Mouse (Mus musculus): ENCODE results near the gene Gm49405.
A peak's percentile ranks its signal among the peaks of the same experiment; 100 is the strongest.

Gene Gm49405

DNA sequence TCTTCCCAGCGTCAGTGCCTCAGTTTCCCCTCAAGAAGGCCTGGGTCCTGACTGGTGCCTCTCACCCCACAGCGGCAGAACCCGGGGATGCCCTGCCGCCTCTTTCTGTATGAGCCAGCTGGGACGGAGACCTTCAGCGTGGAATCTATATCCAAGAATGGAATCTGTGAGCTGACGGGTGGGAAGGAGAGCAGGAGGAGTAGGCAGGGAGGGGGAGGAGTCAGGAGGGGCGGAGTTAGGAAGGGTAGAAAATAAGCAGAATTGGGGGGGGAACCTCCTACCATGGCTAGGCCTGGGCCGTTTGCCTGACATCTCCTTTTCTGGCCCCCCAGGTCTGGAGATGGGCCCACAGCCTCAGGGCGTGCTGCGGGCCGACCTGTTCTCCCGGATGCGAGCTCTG is 12.4 kb upstream of the Gm49405 start:
- no peak for DNase-seq (ENCODE audit: low spot score)

DNA sequence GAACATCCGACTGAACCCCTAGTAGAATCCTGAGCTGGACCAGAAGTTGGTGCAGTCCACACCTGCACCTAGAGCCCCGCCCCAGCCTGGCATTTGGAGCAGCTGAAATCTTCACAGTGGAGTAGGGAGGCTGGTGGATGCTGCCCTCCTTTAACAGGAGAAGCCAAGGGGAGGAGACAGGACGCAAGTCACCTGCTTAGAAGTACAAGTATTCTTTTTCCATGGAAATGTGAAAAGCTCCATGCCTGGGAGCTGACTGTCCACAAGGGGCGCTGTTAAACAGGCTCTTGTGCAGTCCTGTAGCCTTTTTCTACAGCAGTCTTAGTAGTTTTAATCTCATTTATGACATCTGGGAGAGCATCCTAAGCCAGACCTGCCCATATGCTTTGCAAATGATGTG is 11.7 kb upstream of the Gm49405 start:
- DNase-seq (ENCODE audit: low spot score), result no peak

DNA sequence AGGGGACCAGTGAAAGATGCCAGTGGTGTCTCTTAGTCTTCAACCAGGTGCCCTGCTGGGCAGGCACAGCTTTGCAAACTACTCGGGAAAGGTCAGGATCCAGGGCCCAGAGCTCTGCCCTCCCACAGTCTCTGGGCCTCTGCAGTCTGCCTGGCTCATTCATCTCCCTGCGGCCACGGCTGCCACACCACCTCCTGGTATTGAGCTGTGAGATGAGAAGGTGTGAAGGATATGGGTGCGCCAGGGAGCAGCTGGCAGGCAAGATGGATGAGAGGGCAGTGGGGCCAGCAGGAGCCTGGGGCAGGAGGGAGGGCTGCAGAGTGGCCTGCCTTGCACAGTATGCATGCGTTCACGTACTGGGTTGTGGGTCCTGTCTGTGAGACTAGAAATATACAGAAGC is 9.6 kb upstream of the Gm49405 start:
- DNase-seq (ENCODE audit: low spot score), result no peak

DNA sequence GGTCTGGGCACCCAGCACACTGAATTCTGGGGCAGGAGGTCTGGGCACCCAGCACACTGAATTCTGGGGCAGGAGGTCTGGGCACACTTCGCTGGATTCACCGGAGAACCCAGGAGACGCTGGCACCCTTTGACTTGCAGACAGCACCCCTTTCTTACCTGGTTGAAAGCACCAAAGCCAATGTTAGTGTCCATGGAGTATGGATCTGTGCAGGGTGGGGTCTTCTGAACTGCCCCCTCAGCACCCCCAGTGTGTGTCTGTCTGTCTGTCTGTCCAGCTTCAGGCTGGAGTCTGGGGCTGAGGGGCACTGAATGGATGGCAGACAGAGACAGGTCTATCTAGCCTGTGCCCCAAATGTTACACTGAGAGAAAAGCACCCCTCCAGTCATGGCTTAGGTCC is 8.9 kb upstream of the Gm49405 start:
- no peak for DNase-seq (ENCODE audit: low spot score)

DNA sequence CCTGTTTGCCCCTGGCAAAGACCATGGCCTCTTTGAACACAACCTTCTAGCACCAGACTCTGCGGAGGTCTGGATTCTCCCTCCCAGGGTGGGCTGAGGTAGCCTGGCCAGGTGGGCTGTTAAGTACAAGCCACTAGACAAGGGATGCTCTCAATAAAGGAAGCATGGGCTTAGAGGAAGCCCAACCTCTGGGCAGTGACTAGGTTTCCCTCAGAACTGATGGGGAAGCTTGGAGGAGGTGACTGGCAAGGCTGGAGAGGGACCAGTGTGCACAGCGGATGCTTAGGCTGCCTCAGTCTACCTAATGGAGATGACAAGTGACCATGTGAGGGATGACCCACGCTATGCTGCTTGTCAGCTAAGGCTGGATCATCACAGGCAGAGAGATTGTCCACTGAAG is 8.5 kb upstream of the Gm49405 start:
- DNase-seq (ENCODE audit: low spot score), result no peak

DNA sequence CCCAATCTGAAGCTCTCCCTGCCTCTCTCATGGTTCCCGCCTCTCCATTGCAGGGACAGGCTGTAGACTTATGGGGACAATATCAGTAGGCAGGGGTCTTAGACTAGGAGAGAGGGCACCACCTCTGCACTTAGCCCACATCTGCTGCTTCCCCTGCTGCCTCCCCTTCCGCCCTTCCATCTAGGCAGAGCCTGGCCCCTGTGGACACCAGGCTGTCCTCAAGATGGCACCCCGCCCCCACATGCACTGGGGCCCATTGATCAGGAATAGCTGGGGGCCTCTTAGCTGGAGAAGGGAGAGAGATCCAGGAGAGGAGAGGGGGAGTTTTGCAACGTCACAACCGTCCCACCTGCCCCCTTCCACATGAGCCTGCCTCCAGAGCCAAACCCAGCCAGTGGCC is 8.0 kb upstream of the Gm49405 start, which contains the start of gene Tbx10:
TSS of gene Tbx10 (plus strand) at position 337 of the 400 bp plus-strand sequence.
- DNase-seq (ENCODE audit: low spot score), result no peak

DNA sequence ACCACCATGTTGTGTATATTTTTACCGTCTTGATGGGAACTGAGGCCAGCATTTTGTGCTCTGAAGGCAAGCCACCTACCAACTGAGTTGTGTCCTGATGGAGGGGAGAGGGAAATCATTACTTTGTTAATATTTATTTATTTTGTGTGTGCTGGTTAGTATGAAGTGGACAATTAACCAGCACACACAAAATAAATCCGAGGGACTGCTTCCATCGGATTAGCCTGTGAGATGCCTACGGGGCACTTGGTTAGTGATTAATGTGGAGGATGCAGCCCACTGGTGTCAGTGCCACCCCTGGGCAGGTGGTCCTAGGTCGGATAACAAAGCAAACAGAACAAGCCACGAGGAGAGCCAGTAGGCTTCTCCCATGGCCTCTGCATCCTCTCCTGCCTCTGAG is 5.5 kb upstream of the Gm49405 start:
- no peak for DNase-seq (ENCODE audit: low spot score)

DNA sequence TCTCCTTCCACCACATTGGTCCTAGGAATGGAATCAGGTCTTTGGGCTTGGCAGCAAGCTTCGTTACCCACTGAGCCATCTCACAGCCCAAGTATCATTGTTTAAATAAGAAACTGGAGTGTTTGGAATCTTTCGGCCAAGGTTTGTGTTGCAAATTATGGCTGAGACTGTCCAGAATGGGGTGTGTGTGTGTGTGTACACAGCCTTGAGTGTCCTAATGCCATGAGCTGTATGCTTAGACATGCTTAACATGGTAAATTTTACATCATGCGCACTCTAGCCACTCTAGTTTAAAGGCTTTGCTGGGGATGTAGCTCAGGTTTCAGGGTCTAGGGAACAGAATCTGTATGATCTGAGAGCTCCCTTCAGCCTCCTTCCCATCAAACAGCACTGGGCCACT is 4.9 kb upstream of the Gm49405 start:
- no peak for DNase-seq (ENCODE audit: low spot score)

DNA sequence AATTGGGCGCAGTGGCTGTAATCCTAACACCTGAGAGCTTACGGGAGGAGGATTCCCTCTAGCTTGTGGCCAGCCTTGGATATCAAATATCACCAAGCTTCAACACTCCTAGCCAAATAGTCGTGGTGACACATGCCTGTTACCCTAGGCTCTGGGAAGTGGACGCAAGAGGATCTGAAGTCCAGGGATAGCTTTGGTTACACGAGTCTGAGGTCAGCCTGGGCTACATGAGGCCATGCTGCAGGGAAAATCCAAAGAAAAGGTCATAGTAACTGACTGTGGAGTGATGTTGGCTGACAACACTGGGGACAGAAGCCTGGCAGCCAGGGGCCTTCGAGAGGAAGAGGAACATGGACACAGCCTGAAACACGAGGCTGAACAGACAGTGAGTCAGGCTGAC is 4.3 kb upstream of the Gm49405 start:
- DNase-seq (ENCODE audit: low spot score), result no peak

DNA sequence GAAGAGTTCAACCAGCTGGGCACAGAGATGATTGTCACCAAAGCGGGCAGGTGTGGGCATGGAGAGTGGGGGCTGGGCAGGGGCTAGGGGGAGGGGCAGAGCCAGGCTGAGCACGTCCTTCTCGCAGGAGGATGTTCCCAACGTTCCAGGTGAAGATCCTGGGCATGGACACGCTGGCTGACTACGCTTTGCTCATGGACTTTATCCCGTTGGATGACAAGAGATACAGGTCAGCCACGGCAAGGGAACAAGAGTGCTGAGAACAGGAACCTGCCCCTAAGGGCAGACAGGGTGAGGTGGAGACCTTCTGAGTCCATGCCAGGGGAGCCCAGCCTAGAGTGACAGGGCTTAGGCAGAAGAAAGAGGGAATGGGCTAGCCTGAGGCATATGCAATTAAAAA is 3.7 kb upstream of the Gm49405 start:
- no peak for DNase-seq (ENCODE audit: low spot score)

DNA sequence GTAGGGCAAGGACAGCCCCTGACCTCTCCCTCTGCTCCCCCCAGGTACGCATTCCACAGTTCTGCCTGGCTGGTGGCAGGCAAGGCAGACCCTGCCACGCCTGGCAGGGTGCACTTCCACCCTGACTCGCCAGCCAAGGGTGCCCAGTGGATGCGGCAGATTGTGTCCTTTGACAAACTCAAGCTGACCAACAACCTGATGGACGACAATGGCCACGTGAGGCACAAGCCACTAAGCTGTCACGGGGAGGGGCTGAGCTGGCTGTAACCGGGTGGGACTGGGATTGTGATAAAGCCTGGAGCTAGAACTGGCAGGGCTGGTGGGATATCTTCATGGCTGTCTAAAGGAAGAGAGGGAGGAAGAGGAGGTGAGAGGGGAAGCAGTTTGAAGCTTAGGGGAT is 3.2 kb upstream of the Gm49405 start:
- no peak for DNase-seq (ENCODE audit: low spot score)

DNA sequence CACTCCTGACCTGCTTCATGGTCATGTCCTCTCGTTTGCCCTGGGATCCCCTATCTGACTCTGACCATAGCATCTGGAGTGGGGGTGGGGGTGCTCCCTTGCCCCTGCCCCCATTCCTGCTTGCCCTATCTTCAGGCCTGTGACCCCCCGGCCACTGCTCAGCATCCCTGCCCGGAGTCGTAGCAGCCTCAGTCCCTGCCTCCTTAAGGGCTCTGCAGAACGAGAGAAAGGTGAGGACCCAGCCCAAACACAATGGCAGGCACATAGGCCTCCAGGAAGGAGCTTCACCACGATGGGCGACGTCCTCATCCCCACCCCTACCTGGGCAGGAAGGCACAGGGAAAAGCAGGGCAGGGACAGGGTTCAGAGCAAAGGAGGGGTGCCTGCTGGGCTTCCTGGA is 2.1 kb upstream of the Gm49405 start:
- no peak for DNase-seq (ENCODE audit: low spot score)

DNA sequence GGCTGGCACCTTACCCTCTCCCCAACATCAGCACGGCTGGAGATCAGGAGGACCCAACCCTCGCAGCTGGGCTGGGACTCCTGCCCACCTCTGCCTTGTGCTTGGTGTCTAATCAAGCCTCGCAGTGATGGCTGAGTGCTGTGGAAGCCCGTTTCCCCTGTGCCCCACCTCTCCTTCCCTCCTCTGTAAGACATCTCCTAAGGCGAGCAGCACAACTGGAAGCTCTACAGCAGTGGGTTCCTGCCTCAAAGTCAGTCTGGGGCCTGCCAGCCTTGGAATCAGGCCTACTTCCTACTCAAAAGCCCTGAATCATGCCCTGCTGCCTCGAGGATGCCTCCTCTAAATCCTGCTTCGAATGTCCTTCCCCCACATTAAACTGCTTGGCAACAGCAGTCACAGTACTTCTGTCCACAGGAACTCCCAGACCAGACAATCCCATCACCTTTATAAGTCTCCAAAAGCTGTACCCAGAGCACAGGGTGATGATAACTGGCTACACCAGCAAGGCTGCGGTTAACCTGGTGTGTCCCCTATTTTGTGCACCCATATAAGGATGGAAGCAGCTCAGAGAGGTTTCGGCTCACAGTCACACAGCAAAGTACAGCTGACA is 1.2 kb upstream of the Gm49405 start:
- no peak for DNase-seq (ENCODE audit: low spot score)

DNA sequence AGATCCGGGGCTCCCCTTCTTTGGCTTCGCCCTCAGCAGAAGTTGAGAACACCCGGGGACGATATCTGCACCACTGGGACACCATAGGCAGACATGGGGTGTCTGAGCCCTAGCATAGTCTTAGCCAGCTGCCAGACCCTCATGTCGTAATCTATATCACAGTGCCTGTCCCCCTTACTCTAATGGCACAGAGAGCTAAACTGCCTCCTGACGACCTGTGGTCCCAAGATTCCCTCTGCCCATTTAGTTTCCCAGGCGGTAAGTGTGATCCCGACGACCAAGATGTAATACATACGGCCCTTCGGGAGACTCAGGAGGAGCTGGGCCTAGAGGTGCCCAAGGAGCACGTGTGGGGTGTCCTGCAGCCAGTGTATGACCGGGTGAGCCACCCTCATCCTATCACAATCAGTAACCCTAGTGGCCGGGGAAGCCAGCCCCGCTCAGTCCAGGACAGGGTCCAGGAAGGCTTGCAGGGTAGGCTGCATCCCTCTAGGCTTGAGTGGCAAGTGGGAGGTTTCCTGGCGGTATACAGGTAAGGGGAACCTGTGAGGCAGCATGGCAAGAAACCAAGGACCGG is 611 bp downstream of the Gm49405 start:
- no peak for DNase-seq (ENCODE audit: low spot score)

DNA sequence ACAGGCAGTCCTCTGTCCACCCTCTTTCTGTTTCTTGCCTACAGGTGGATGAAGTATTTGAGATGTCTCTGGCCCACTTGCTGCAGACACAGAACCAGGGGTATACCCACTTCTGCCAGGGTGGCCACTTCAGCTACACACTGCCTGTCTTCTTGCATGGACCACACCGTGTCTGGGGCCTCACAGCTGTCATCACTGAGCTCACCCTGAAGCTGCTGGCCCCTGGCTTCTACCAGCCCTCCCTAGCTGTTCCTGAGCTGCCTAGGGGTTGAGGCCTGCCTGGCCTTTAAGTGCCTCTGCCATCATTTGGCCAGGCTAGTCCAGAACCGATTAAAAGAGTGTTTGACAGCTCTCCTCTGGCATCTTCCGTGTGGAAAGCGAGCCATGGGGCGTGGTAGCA is 1.3 kb downstream of the Gm49405 start:
- no peak for DNase-seq (ENCODE audit: low spot score)

DNA sequence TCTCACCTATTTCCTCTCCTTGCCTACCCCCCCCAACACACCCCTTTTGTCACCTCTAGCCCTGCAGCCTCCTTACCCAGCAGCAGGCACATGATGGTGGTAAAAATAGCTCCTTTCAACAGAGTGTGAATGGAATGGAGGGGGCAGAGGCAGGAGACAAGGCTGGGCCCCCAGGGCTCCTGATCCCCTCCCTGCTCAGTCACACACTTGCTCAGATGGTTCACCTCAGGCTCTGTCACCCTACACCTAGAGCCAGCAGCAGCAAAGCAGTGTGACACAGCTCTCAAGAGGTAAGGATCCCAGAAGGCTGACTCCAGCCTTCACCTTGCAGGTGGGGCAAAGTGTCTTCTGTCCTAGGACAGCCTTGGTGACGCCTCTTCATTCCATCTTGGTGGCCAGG is 2.7 kb downstream of the Gm49405 start, which contains the start of gene Doc2g:
TSS of gene Doc2g (plus strand) at position 202 of the 400 bp plus-strand sequence.
- no peak for DNase-seq (ENCODE audit: low spot score)

DNA sequence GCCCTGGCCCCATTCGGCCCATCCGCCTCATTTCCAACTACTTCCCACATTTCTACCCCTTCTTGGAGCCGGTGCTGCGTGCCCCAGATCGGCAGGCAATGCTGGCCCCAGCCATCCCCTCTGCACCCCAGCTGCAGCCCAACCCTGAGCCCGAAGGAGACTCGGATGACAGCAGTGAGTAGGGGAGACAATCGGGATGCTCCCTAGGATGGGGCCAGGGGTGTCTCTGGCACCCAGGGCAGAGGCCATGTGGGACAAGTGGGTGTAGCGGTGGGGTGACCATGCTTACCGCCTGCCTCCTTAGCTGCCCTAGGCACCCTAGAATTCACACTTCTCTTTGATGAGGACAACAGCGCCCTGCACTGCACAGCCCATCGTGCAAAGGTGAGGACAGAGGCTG is 3.2 kb downstream of the Gm49405 start:
- no peak for DNase-seq (ENCODE audit: low spot score)

DNA sequence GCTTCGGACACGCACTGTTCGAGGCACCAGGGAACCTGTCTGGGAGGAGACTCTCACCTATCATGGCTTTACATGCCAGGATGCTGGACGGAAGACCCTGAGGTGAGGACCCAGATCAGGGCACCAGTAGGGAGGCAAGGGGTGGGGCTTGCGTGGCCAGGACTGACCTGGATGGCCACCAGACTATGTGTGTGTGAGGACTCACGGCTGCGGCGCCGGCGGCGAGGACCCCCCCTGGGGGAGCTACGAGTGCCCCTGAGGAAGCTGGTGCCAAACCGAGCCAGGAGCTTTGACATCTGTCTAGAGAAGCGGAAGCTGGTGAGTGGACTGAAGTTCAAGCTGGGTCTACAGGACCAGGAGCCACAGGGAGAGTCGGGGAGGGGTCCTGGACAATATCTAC is 3.9 kb downstream of the Gm49405 start:
- DNase-seq (ENCODE audit: low spot score), result no peak

DNA sequence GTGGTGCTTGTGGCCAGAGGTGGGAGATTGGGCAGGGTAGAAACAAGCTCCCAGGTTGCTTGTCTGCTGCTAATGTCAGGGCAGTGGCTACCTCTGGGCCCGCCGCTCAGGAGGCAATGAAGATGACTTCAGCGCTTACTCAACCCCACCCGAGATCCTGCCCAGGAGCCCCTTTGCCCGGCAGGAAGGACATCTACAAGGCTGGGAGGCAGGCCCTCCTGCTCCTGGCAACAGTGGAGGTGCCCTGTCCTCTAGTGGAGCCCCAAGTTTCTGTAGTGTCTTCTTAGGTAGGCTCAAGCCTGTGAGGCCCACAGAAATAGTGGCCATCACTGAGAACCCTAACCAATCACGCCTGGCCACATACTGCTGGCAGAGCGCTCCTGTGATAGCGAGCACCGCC is 4.7 kb downstream of the Gm49405 start:
- DNase-seq (ENCODE audit: low spot score), result no peak

DNA sequence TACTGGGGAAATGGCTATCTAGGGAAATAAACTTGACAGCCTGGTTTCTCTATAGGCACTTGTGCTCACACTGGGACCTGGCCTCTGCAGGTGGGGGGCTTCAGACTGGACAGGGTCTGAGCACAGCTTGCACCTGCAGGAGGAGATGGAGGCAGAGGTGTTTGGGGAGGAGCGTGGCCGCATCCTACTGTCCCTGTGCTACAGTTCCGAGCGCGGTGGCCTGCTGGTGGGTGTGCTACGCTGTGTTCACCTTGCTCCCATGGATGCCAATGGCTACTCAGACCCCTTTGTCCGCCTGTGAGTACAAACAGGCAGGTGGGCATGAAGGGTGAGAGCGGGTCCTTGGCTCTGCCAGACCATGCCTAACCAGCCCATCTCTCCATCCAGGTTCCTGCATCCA is 5.5 kb downstream of the Gm49405 start:
- DNase-seq (ENCODE audit: low spot score), result no peak

DNA sequence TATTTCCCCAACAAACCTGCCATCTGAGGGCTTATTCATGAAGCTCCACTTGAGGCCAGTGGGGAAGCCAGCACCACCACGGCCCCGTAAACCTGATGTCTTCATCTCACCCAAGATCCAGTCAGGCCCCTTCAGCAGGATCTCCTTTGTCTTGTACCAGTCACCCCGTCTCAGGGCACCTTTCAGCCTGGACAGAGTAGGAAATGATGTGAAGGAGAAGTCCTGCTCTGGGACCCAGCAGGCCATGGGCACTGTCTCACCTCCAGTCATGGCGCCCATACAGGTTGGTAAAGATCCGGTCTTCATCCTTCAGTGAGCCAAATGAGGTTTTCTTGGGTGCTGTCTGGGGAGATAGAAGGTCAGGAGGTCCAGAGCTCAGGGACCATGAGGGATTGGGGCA is 10.7 kb downstream of the Gm49405 start:
- DNase-seq (ENCODE audit: low spot score), result no peak

DNA sequence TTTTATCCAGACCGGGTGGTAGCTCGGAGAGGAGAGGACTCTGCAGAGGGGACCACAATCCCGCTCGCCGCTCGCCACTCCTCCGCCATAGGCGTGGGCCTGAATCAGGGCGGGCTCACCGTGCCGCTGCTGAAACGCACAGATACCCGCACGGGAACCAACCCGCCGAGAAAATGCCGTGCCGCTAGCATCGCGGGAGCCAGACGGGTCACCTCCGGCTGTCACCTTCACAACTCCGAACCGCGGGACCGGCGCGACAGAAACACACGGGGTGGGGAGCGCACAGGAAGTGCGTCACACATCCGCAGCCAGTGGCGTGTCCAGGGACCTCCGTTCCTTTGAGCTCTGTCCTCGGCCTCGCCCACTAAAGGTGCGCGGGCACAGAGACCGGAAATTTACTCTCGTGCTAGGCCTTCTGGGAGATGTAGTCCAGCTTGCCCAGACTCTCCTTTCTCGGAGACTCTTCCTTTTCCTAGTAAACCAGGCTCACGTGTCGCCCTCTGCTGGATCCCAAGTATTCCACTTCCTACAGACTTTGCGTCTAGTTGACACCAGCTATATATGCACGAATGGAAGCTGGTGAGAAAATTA is 12.1 kb downstream of the Gm49405 start, which contains the start of gene Ndufv1:
TSS of gene Ndufv1 (minus strand) at position 375 of the 591 bp plus-strand sequence.
- peak; percentile 89 for DNase-seq (ENCODE audit: low spot score)

DNA sequence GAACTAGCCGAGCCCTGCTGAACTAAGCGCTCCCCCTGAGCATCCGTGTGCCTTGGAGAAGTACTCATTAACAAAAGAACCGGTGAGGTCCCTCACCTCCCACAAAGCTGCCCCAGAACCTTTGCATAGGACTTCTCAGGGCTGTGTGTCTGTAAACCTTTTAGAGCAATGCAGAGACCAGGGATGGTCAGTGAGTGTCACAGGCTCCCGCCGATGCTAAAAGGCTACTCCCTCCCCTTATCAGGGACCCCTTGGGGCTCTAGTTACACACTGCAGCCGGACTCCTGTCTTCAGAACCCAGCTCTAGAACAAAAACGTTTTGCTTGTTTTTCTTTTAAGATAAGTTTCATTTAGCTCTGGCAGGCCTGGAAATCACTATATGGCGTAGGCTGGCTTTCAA is 12.6 kb downstream of the Gm49405 start:
- no peak for DNase-seq (ENCODE audit: low spot score)

DNA sequence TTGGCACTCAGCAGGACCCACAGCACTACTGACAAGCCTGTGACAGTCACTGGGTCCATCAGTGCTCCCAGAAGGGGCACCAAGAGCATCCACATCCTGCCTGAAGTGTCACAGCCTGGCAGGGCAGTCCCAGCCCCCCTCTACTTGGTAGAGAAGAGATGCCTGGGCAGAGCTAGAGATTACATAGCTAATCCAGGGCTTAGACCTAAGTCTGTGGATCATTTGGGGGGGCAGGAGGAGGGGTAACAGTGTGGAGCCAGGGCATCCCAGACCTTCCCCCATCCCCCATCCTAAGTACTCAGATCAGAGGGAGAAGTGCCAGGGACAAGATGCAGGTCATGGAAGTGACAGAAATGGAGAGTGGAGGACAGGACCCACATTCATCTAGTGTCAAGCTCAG is 14.4 kb downstream of the Gm49405 start:
- no peak for DNase-seq (ENCODE audit: low spot score)

Measured in urinary bladder, postnatal 25 days (tissue).